Mouse (Mus musculus): ENCODE data around the gene Fabp3. TPM values are rescaled to one million over a fixed set of nuclear protein-coding genes. Genes with fewer than 3 reads are reported as not detected.
A peak's percentile ranks its signal among the peaks of the same experiment; 100 is the strongest.

Gene Fabp3
- polyA plus RNA-seq, 2 experiments = 41.6 to 47.3 TPM

- peak; percentile 85 for ATAC-seq (ENCODE audit: low FRiP score, low read depth)
- peak overlapping the region; percentile 76 for H3K4me2 ChIP-seq (replicated peaks; ENCODE audit: low read depth, low read length, severe bottlenecking)
- peaks cover 10% of the 10 kb centered on the region for H3K36me3 ChIP-seq (ENCODE audit: control insufficient read depth, insufficient read depth, low read length)
- WGBS = 1% methylated on average over 27 of the region's 29 CpGs
- peak; percentile 61 for DNase-seq (ENCODE audit: low spot score)
- H3K4me3 ChIP-seq (replicated peaks; ENCODE audit: low read length) = peak overlapping the region; percentile 86
- peaks cover 10% of the 10 kb centered on the region; the same call in 1 of the 2 replicates for H3K4me1 ChIP-seq (ENCODE audit: control insufficient read depth, insufficient read depth, low read length)
- TF ChIP-seq POLR2A (IDR thresholded peaks at IDR 0.05; ENCODE audit: borderline replicate concordance, extremely low read depth, insufficient read depth, insufficient read length) = 0 out of 2 replicates have a peak, but pooled peaks have one; percentile 78
- H3K27ac ChIP-seq (replicated peaks; ENCODE audit: low read depth, low read length) = peak overlapping the region; percentile 91
- no peaks in the 10 kb centered on the region for H3K9me3 ChIP-seq (ENCODE audit: control insufficient read depth, low read length)
- H3K9ac ChIP-seq (ENCODE audit: low read depth, low read length, severe bottlenecking) = peak overlapping the region; percentile 90
- no peaks in the 10 kb centered on the region for H3K27me3 ChIP-seq (ENCODE audit: control insufficient read depth, insufficient read depth, low read length)
Observed at GRCm38 (mm10) chr4:130274346-130275015, 33.9 kb upstream of the Fabp3 start.

GRCm38 (mm10) chr4:130275016-130275822, 33.2 kb upstream of the Fabp3 start:
- peak; percentile 64; the same call in 1 of the 2 replicates for TF ChIP-seq POLR2A (IDR thresholded peaks at IDR 0.05; ENCODE audit: borderline replicate concordance, extremely low read depth, insufficient read depth, insufficient read length)
- H3K27ac ChIP-seq (replicated peaks; ENCODE audit: low read depth, low read length) = peak overlapping the region; percentile 91
- H3K36me3 ChIP-seq (ENCODE audit: control insufficient read depth, insufficient read depth, low read length) = peaks cover 10% of the 10 kb centered on the region
- peak overlapping the region; percentile 90 for H3K9ac ChIP-seq (ENCODE audit: low read depth, low read length, severe bottlenecking)
- peak overlapping the region; percentile 76 for H3K4me2 ChIP-seq (replicated peaks; ENCODE audit: low read depth, low read length, severe bottlenecking)
- H3K4me3 ChIP-seq (replicated peaks; ENCODE audit: low read length) = peak overlapping the region; percentile 86
- DNase-seq (ENCODE audit: low spot score) = peak; percentile 44
- peak; percentile 62 for ATAC-seq (ENCODE audit: low FRiP score, low read depth)
- H3K4me1 ChIP-seq (ENCODE audit: control insufficient read depth, insufficient read depth, low read length) = peaks cover 10% of the 10 kb centered on the region; the same call in 1 of the 2 replicates
- no peaks in the 10 kb centered on the region for H3K27me3 ChIP-seq (ENCODE audit: control insufficient read depth, insufficient read depth, low read length)
- under 1% methylated on average over 61 of the region's 62 CpGs for WGBS
- H3K9me3 ChIP-seq (ENCODE audit: control insufficient read depth, low read length) = no peaks in the 10 kb centered on the region

GRCm38 (mm10) chr4:130275823-130276105, 32.6 kb upstream of the Fabp3 start:
- peak overlapping the region; percentile 86 for H3K4me3 ChIP-seq (replicated peaks; ENCODE audit: low read length)
- peak overlapping the region; percentile 90; the same call in 1 of the 2 replicates for H3K9ac ChIP-seq (ENCODE audit: low read depth, low read length, severe bottlenecking)
- peaks cover 7% of the 10 kb centered on the region for H3K36me3 ChIP-seq (ENCODE audit: control insufficient read depth, insufficient read depth, low read length)
- H3K27ac ChIP-seq (replicated peaks; ENCODE audit: low read depth, low read length) = no peak overlapping the region
- no peak for TF ChIP-seq POLR2A (IDR thresholded peaks at IDR 0.05; ENCODE audit: borderline replicate concordance, extremely low read depth, insufficient read depth, insufficient read length)
- DNase-seq (ENCODE audit: low spot score) (no peak), ATAC-seq (ENCODE audit: low FRiP score, low read depth) (no peak)
- 39% methylated on average over 5 of the region's 5 CpGs for WGBS
- peak overlapping the region; percentile 76 for H3K4me2 ChIP-seq (replicated peaks; ENCODE audit: low read depth, low read length, severe bottlenecking)
- H3K9me3 ChIP-seq (ENCODE audit: control insufficient read depth, low read length) = no peaks in the 10 kb centered on the region
- H3K4me1 ChIP-seq (ENCODE audit: control insufficient read depth, insufficient read depth, low read length) = peaks cover 10% of the 10 kb centered on the region; the same call in 1 of the 2 replicates
- H3K27me3 ChIP-seq (ENCODE audit: control insufficient read depth, insufficient read depth, low read length) = no peaks in the 10 kb centered on the region

GRCm38 (mm10) chr4:130276573-130277176, 31.7 kb upstream of the Fabp3 start:
- 64% methylated on average over 7 of the region's 7 CpGs for WGBS
- Histone ChIP-seq H3K4me3 (replicated peaks; ENCODE audit: low read length) (no peak overlapping the region), H3K27ac (replicated peaks; ENCODE audit: low read depth, low read length) (no peak overlapping the region), H3K27me3 (ENCODE audit: control insufficient read depth, insufficient read depth, low read length) (no peaks in the 10 kb centered on the region), H3K4me1 (ENCODE audit: control insufficient read depth, insufficient read depth, low read length) (peaks cover 10% of the 10 kb centered on the region; the same call in 1 of the 2 replicates), H3K4me2 (replicated peaks; ENCODE audit: low read depth, low read length, severe bottlenecking) (no peak overlapping the region), H3K36me3 (ENCODE audit: control insufficient read depth, insufficient read depth, low read length) (peaks cover 2% of the 10 kb centered on the region; the same call in 1 of the 2 replicates), H3K9ac (ENCODE audit: low read depth, low read length, severe bottlenecking) (no peak overlapping the region), H3K9me3 (ENCODE audit: control insufficient read depth, low read length) (no peaks in the 10 kb centered on the region)
- ATAC-seq (ENCODE audit: low FRiP score, low read depth) = no peak
- TF ChIP-seq POLR2A (IDR thresholded peaks at IDR 0.05; ENCODE audit: borderline replicate concordance, extremely low read depth, insufficient read depth, insufficient read length) = no peak
- DNase-seq (ENCODE audit: low spot score) = no peak

GRCm38 (mm10) chr4:130279105-130279504, 29.3 kb upstream of the Fabp3 start, which contains the start of gene Serinc2:
Gene Serinc2, minus strand, starts transcription at chr4:130279205.
- Histone ChIP-seq H3K4me2 (replicated peaks; ENCODE audit: low read depth, low read length, severe bottlenecking) (no peak within 1 kb of the TSS), H3K9ac (ENCODE audit: low read depth, low read length, severe bottlenecking) (no peak within 1 kb of the TSS), H3K36me3 (ENCODE audit: control insufficient read depth, insufficient read depth, low read length) (no peaks in the 10 kb centered on the region), H3K4me3 (replicated peaks; ENCODE audit: low read length) (no peak within 1 kb of the TSS), H3K27ac (replicated peaks; ENCODE audit: low read depth, low read length) (no peak within 1 kb of the TSS), H3K27me3 (ENCODE audit: control insufficient read depth, insufficient read depth, low read length) (no peaks in the 10 kb centered on the region), H3K4me1 (ENCODE audit: control insufficient read depth, insufficient read depth, low read length) (0 out of 2 replicates have a peak, but pooled peaks cover 2% of the 10 kb centered on the region), H3K9me3 (ENCODE audit: control insufficient read depth, low read length) (no peaks in the 10 kb centered on the region)
- 61% methylated on average over 2 of the region's 2 CpGs for WGBS
- DNase-seq (ENCODE audit: low spot score) (no peak), ATAC-seq (ENCODE audit: low FRiP score, low read depth) (no peak)
- TF ChIP-seq POLR2A (IDR thresholded peaks at IDR 0.05; ENCODE audit: borderline replicate concordance, extremely low read depth, insufficient read depth, insufficient read length) = no peak
